Mouse (Mus musculus): Measurements from ENCODE around the gene Acbd5.

Gene Acbd5

DNA sequence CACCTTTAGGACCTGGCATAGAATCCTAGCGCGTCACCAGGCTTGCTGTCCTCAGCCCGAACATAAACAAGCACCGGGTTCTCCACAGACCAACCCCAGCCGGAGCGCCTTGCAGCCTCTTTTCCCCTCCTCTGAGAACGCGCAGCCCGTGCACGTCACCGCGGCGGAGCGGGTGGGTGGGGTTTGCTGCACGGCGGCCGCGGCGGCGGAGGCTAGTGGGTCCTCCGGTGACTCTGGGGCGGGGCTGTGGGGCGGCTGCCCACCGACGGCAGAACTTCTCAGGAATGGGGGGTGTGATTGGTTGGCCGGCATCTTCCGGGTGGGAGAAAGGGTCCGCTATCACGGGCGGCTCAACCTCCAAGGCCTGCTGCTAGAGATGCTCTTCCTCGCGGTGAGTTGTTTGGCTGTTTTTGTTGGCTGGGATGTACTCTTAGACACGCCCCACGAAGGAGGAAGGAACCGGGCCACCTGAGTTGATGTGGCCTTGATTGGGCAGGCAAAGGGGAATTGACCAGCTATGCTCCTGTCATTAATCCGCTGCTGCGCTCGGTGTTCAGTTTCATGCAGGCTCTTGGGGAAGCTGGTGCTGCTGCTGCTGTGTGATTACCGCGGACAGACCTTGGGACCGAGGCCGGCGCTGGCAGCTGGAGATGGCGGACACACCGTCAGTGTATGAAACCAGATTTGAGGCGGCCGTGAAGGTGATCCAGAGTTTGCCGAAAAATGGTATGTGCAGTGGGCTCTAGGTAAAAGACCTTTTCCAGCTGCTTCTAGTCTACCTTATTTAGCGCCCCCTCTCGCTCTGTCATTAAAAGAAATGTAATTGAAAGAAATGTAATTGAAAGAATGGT is 1.2 kb downstream of the Acbd5 start:
- peak; percentile 90 for DNase-seq (ENCODE audit: low spot score)

DNA sequence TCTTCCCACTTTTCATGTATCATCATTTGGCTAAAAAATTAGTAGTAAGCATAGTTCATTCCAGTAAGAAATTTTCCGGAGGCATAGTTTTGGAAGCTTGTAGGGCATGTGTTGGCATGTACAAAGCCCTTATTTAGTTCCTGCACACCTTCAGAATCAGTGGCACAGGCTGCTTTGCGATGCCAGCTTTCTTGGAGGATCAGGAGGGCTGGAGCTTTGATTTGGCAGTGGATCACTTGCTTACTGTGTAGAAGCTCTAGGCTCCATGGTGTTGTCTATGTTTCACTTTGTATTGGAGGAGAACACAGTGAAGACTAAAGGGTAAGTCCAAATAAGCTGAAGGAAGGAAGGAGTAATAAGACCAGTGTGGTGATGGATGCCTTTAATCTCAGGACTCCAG is 2.5 kb downstream of the Acbd5 start:
- DNase-seq (ENCODE audit: low spot score) = no peak

DNA sequence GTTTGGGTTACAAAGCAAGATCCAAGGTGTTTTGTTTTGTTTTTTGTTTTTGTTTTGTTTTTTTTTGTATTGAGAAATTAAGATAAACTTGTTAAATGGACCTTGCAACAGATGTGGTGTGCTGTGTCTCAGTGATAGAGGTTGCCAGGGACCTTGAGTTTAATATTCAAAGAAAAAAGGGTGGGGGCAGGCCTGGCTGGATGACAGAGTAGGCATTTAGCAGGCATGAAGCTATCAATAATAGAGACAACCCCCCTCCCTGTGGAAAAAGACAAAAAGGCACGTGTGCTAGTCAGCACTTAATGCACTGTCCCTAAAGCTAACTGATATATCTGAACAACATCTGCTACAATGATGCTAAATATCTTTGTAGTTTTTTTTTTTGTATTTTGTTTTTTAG is 3.4 kb downstream of the Acbd5 start:
- no peak for DNase-seq (ENCODE audit: low spot score)

- no peak for DNase-seq (ENCODE audit: low spot score)
These were observed 7.9 kb downstream of the Acbd5 start for GRCm38 (mm10) chr2:23075846-23076245.

- no peak for DNase-seq (ENCODE audit: low spot score)
These were observed 8.8 kb downstream of the Acbd5 start for GRCm38 (mm10) chr2:23076783-23077182.

GRCm38 (mm10) chr2:23077693-23078092 is 9.7 kb downstream of the Acbd5 start:
- DNase-seq (ENCODE audit: low spot score) = no peak

GRCm38 (mm10) chr2:23078588-23078987 is 10.6 kb downstream of the Acbd5 start:
- DNase-seq (ENCODE audit: low spot score) = no peak

- no peak for DNase-seq (ENCODE audit: low spot score)
These were observed 16.6 kb downstream of the Acbd5 start for GRCm38 (mm10) chr2:23084540-23084939.

GRCm38 (mm10) chr2:23092216-23092615 is 24.2 kb downstream of the Acbd5 start:
- peak; percentile 66 for DNase-seq (ENCODE audit: low spot score)

DNA sequence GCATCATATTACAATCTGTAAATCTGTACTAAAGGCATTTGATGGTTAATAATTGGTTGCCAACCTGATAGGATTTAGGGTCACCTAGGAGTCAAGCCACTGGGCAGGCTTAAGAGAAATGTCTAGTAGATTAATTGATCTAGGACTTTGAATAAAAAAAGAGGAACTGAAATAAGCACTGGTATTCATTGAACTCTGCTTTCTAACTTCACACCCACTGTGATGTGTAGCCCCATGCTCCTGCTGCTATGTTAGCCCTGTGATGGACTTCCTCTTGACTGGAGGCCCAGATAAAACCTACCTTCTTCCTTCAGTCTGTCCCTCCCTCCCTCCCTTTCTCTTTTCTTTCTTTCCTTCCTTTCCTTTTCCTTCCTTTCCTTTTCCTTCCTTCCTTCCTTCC is 29.1 kb downstream of the Acbd5 start:
- no peak for DNase-seq (ENCODE audit: low spot score)

- no peak for DNase-seq (ENCODE audit: low spot score)
These were observed 34.3 kb downstream of the Acbd5 start for GRCm38 (mm10) chr2:23102266-23102665.

DNA sequence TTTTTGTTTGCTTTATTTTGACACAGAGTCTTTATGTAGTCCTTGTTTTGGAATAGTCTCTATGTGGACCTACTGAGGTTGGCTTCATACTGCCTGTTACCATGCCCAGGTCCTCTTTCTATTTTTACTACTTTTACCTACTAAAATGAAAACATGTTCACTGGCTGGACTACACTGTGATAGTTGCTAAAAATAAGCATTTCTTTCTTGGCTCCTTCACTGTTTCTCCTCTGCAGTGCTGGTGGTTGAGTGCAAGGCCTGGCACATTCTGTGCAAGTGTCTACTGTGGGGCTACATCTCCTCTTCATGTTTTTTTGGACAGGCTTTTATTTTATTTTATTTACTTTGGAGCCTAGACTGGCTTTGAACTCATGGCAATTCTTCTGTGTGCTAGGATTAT is 51.6 kb downstream of the Acbd5 start:
- DNase-seq (ENCODE audit: low spot score) = no peak

DNA sequence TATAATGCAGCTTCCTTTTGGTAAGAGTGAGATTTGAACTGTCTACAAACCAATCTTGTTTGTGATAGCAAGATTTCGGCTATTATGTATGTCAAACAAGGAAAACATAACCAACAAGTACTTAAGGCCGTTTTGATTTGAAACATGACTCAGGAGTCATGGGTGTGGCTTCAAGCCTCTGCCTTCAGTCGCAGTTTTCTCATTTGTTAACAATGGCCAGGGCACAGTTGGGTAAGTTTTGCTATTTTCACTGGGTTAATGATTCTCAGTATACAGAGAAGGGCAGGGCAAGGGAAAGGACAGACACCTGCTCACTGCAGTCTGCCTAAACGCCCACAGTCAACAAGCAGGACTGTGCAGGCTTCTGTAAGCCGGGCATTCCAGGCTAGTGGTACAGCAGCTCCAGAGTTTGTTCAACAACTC is 87.2 kb downstream of the Acbd5 start:
- no peak for DNase-seq (ENCODE audit: low spot score)

DNA sequence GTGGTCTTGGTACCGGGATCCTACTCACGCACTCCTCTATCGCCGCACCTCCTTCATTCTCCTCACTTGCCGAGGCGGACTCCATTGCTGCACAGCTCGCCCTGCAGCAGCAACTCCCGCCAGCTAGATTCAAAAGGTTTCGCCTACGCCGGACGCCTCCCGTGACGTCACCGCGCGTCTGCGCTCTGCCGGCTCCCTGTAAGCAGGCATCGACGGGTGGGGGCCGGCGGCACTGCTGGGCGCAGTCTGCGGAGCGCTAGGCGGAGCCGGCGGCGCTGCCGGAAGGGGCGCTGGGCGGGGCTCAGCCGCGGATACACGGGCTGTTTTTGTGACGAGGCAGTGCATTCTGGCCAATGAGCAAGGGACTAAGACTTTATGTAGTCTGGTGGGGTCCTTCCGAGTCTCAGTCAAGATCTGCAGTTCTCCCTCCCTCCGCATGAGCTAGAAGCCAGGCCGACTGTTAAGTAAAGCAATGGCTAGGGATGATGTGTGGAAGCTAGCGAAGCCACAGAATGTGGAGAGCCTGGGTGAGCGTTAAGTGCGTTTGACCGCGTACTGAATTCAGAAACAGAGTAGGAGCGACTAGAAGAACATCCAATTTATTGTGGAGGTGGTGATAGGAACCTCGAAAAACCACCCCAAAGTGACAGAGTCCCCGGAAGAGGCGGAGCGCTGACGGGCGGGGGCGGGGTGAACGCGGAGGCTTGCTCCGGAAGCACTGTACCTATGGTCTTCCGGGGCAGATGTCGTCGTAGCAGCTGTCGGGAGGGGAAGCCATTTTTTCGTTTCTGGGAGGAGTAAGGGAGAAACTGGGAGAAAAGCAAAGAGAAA is 88.0 kb downstream of the Acbd5 start, which contains the start of the genes Mastl and Yme1l1:
Mastl (minus strand) TSS at position 248 of the 831 bp plus-strand sequence.
Yme1l1 (plus strand) TSS at position 593 of the 831 bp plus-strand sequence.
- DNase-seq (ENCODE audit: low spot score) = peak; percentile 99

DNA sequence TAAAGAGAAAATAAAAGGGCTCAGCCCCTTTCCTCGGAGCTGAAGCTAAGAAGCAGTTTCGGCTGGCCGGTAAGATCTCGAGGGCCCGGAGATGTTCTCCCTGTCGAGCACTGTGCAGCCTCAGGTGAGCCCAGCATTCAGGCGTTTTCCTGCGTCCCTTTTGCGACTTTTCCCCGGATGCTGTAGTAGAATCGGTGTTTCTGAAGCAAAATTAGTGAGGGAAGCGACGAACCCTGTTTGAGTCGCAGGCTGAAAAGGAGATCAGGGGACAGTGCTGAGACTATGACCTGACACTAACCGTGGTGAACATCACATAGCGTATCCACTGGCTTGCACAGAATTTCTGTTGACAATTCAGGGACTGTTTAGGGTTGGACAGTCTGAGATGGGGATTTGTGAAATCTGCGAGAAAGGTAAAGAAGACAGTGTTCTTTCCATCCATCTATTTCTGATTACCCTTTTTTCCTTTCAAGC is 88.7 kb downstream of the Acbd5 start:
- no peak for DNase-seq (ENCODE audit: low spot score)
